Mouse (Mus musculus): ENCODE data around the gene Prss57. TPM values are rescaled to one million over a fixed set of nuclear protein-coding genes. Genes with fewer than 3 reads are reported as not detected.
A peak's percentile ranks its signal among the peaks of the same experiment; 100 is the strongest.

Prss57 gene
- polyA plus RNA-seq, 1 experiment from 2014 or later = not detected

DNA sequence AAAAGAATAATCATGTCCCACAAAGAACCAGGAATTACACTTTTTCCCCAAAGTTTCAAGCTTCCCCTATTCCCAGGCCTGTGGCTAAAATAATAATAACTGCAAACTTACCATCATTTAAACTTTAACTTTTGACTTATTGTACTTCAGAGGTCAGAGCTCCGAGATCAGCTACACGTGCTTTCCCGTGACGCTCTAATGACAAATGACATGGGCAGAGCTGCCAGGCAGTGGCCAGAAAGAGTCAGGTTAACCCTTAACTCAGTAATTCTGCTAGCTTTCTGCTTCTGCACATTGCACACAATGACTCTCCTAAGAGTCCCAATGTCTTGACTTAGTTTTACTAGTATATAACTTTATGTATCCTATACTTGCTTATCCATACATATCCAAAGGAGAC lies 21.4 kb downstream of the Prss57 start:
- no peaks in the 10 kb centered on the region; the same call in 1 of the 2 replicates for H3K9me3 ChIP-seq (ENCODE audit: control insufficient read depth, low read length)
- peaks cover 25% of the 10 kb centered on the region for H3K4me1 ChIP-seq (ENCODE audit: control insufficient read depth, insufficient read depth, low read length)
- no peak overlapping the region for H3K4me2 ChIP-seq (replicated peaks; ENCODE audit: low read depth, low read length)
- H3K27ac ChIP-seq (ENCODE audit: low read depth, low read length) = no peak overlapping the region
- no peaks in the 10 kb centered on the region for H3K27me3 ChIP-seq (ENCODE audit: control insufficient read depth, insufficient read depth, low read length)
- H3K9ac ChIP-seq (ENCODE audit: low read depth, low read length) = no peak overlapping the region
- WGBS = 17% methylated on average over 4 of the region's 4 CpGs
- H3K4me3 ChIP-seq (ENCODE audit: low read length) = no peak overlapping the region
- 0 out of 2 replicates have a peak, but pooled peaks cover 3% of the 10 kb centered on the region for H3K36me3 ChIP-seq (ENCODE audit: control insufficient read depth, insufficient read depth, low read length)
- no peak for ATAC-seq (ENCODE audit: low FRiP score, low TSS enrichment)

DNA sequence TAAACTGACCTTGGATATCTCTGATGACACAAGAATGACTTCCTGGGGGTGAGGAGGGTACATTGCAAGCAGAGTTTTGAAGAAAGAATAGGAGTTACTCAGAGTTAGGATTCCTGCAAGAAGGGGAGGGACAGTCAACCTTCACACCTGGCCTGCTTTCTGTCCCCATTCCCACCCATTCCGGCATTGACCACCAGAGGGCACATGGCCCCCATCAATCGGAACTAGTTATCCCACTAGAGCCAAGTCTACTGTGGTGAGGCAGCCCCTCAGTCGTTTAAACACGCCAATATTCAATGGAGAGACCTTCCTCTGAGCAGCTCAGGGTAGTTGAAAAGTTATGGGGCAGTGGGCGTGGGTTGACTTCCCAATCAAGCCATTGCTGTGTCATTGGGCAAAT lies 22.4 kb downstream of the Prss57 start:
- H3K4me1 ChIP-seq (ENCODE audit: control insufficient read depth, insufficient read depth, low read length) = peaks cover 25% of the 10 kb centered on the region
- under 1% methylated on average over 5 of the region's 5 CpGs for WGBS
- no peak overlapping the region for H3K9ac ChIP-seq (ENCODE audit: low read depth, low read length)
- no peaks in the 10 kb centered on the region; the same call in 1 of the 2 replicates for H3K9me3 ChIP-seq (ENCODE audit: control insufficient read depth, low read length)
- H3K27me3 ChIP-seq (ENCODE audit: control insufficient read depth, insufficient read depth, low read length) = no peaks in the 10 kb centered on the region
- 0 out of 2 replicates have a peak, but pooled peaks cover 3% of the 10 kb centered on the region for H3K36me3 ChIP-seq (ENCODE audit: control insufficient read depth, insufficient read depth, low read length)
- ATAC-seq (ENCODE audit: low FRiP score, low TSS enrichment) = no peak
- H3K4me2 ChIP-seq (replicated peaks; ENCODE audit: low read depth, low read length) = no peak overlapping the region
- H3K27ac ChIP-seq (ENCODE audit: low read depth, low read length) = no peak overlapping the region
- no peak overlapping the region for H3K4me3 ChIP-seq (ENCODE audit: low read length)

DNA sequence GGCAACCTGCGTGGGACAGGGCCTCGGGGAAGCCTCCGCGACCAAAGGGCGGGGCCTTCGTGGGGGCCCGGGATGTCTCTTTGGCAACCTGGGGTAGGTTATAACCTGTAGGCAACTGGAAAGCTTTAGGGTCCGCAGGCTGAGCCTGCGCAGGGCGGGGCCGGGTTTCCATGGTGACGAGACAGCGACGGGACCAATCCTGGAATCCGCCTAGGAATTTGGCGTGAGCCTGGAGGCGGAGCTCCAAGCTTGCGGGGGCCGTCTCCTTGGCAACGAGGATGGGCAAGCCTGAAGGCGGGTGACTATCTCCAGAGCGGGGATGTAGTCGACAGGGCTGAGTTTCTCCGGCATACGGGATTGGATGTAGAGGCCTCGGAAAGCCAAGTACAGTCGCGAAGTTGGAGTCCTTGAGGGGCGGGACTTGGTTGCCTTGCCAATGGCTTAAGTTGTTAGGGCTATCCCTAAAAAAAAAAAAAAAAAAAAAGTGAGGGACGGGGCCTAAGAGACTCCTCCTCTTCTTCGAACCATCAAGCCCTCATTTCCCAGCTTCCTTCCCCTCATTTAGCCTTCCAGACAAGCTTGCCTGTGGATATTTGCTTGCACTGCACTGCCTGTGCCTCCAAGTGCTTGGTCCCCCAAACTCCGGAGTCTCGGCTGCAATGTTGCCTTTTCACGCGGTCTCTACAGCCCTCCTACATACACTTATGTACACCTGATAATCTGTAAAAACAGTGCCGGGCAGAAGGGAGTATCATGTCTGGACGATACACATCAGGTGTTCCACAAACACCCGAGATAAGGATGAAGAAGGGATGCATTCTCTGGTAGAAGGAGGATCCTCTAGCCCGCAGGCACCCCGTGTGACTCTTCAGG lies 23.2 kb downstream of the Prss57 start:
- peaks cover 3% of the 10 kb centered on the region; the same call in 1 of the 2 replicates for H3K36me3 ChIP-seq (ENCODE audit: control insufficient read depth, insufficient read depth, low read length)
- peak overlapping the region; percentile 96 for H3K4me2 ChIP-seq (replicated peaks; ENCODE audit: low read depth, low read length)
- 10% methylated on average over 40 of the region's 40 CpGs for WGBS
- ATAC-seq (ENCODE audit: low FRiP score, low TSS enrichment) = peak; percentile 88
- H3K4me1 ChIP-seq (ENCODE audit: control insufficient read depth, insufficient read depth, low read length) = peaks cover 25% of the 10 kb centered on the region
- no peaks in the 10 kb centered on the region; the same call in 1 of the 2 replicates for H3K9me3 ChIP-seq (ENCODE audit: control insufficient read depth, low read length)
- H3K27ac ChIP-seq (ENCODE audit: low read depth, low read length) = peak overlapping the region; percentile 82; the same call in 1 of the 2 replicates
- no peaks in the 10 kb centered on the region for H3K27me3 ChIP-seq (ENCODE audit: control insufficient read depth, insufficient read depth, low read length)
- H3K4me3 ChIP-seq (ENCODE audit: low read length) = peak overlapping the region; percentile 67
- H3K9ac ChIP-seq (ENCODE audit: low read depth, low read length) = peak overlapping the region; percentile 38

DNA sequence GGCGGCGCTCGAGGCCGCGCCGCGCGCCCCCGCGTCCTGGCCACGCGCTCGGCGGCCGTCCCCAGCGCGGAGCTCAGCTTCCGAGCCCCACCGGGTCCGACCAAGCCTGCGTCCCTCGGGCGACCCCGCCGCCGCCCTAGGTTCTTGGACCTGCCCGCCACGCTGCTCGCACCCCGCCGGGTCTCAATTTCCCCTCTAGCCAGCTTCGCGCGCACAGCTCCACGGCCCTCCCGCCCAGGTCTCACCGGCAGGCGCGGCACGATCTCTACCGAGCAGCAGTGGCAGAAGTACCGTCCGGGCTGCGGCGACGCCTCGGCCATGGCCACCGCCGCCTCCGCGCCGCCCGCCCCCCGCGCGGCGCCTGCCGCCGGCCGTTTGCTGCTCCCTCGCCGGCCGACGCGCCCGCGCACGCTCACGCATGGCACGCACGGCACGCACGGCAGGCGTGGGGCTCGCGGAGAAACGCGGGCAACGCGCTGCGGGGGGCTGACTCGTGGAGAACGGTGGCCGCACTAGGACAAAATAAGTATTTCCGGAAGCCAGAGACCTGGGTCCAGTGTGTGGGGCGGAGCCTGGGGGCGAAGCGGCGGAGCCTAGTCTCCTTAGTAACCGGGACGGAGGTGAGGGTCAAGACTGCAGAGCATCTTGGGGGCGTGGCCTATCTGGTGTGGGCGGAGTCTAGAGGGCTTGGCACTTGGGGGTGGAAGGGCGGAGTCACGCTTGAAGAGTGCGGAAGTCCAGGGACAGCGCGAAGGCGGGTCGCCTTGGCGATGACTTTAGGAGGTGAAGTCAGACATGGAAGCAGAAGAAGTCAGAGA lies 24.0 kb downstream of the Prss57 start, which contains the start of gene Rnf126:
TSS of gene Rnf126 (minus strand) at position 445 of the 818 bp plus-strand sequence.
- peaks cover 11% of the 10 kb centered on the region for H3K36me3 ChIP-seq (ENCODE audit: control insufficient read depth, insufficient read depth, low read length)
- no peaks in the 10 kb centered on the region for H3K9me3 ChIP-seq (ENCODE audit: control insufficient read depth, low read length)
- H3K4me3 ChIP-seq (ENCODE audit: low read length) = peak within 1 kb of the TSS; percentile 67
- H3K27me3 ChIP-seq (ENCODE audit: control insufficient read depth, insufficient read depth, low read length) = no peaks in the 10 kb centered on the region
- H3K4me1 ChIP-seq (ENCODE audit: control insufficient read depth, insufficient read depth, low read length) = peaks cover 25% of the 10 kb centered on the region
- peak within 1 kb of the TSS; percentile 96 for H3K4me2 ChIP-seq (replicated peaks; ENCODE audit: low read depth, low read length)
- peak within 1 kb of the TSS; percentile 86 for H3K9ac ChIP-seq (ENCODE audit: low read depth, low read length)
- WGBS = 1% methylated on average over 89 of the region's 101 CpGs
- peak; percentile 91 for ATAC-seq (ENCODE audit: low FRiP score, low TSS enrichment)
- peak within 1 kb of the TSS; percentile 82 for H3K27ac ChIP-seq (ENCODE audit: low read depth, low read length)

DNA sequence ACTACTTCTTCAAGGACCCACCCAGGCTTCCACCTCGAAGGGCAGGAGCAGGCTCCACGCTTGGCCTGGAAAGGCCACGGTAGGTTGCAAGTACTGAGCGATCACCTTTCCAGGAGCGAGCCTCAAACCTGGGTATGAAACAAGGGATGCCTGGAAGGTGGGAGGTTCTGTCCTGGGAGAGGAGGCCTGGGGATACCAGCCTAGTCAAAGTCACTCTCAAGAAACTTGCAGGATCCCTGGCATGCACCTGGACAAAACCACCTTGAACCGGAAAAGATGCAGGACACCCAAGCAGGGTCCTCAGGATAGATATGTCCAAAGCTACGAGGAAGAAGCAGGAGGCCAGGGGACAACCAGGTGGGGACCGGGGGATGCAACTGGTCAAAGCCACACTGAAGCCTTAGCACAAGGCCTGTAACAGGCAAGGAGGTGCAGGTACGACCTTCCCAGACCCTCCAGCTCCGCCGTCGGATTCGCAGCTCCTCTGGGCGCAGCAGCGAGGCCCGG lies 24.7 kb downstream of the Prss57 start:
- Histone ChIP-seq H3K27me3 (ENCODE audit: control insufficient read depth, insufficient read depth, low read length) (no peaks in the 10 kb centered on the region), H3K4me2 (replicated peaks; ENCODE audit: low read depth, low read length) (peak overlapping the region; percentile 96), H3K4me3 (ENCODE audit: low read length) (peak overlapping the region; percentile 67), H3K27ac (ENCODE audit: low read depth, low read length) (peak overlapping the region; percentile 73), H3K4me1 (ENCODE audit: control insufficient read depth, insufficient read depth, low read length) (peaks cover 25% of the 10 kb centered on the region), H3K9ac (ENCODE audit: low read depth, low read length) (peak overlapping the region; percentile 86), H3K9me3 (ENCODE audit: control insufficient read depth, low read length) (no peaks in the 10 kb centered on the region), H3K36me3 (ENCODE audit: control insufficient read depth, insufficient read depth, low read length) (peaks cover 18% of the 10 kb centered on the region)
- ATAC-seq (ENCODE audit: low FRiP score, low TSS enrichment) = peak; percentile 9
- 4% methylated on average over 16 of the region's 16 CpGs for WGBS

DNA sequence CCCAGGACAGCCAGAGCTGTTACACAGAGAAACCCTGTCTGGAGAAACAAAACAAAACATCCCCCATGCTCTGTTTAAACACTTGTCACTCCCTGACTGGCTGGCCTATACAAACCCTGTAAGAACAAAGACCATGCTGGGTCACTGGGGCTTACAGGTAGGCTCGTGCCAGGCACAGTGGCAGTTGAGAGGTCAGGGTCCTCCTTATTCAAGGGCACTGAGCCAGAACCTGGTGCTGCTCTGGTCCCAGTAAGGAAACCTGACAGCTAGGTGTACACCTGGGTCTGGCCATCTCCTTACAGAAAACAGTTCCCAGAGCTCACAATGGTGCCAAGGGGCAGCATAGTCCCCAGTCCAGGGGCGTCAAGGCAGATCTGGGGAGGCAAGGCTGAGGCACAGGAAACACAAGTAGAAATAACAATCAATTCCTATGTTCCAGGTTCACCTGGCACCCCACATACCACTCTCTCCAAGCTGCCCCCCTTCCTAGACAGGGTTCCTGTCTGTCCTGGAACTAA lies 25.5 kb downstream of the Prss57 start:
- H3K36me3 ChIP-seq (ENCODE audit: control insufficient read depth, insufficient read depth, low read length) = peaks cover 26% of the 10 kb centered on the region
- peak overlapping the region; percentile 86 for H3K9ac ChIP-seq (ENCODE audit: low read depth, low read length)
- no peak for ATAC-seq (ENCODE audit: low FRiP score, low TSS enrichment)

DNA sequence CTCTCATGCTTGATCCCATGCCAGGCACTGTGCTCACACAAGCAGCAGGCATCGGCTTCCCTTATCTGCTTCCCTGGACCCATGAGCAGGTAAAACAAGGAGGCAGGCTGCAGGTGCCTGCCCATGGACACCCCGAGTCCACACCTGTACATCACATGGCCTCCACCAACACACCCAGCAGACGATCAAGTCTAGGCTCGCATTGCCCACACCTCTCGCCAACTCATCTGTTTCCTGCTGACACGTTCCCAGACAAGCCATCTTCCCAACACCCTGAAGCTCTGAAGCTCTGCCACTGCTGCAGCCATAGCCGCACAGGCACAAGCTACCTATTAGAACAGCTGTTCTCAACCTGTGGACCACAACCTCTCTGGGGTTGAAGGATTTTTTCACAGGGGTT lies 26.5 kb downstream of the Prss57 start:
- no peaks in the 10 kb centered on the region for H3K9me3 ChIP-seq (ENCODE audit: control insufficient read depth, low read length)
- H3K4me2 ChIP-seq (replicated peaks; ENCODE audit: low read depth, low read length) = no peak overlapping the region
- H3K4me3 ChIP-seq (ENCODE audit: low read length) = no peak overlapping the region
- peaks cover 25% of the 10 kb centered on the region for H3K4me1 ChIP-seq (ENCODE audit: control insufficient read depth, insufficient read depth, low read length)
- H3K9ac ChIP-seq (ENCODE audit: low read depth, low read length) = no peak overlapping the region
- whole genome bisulfite sequencing = 86% methylated on average over 7 of the region's 7 CpGs
- peaks cover 32% of the 10 kb centered on the region for H3K36me3 ChIP-seq (ENCODE audit: control insufficient read depth, insufficient read depth, low read length)
- no peaks in the 10 kb centered on the region for H3K27me3 ChIP-seq (ENCODE audit: control insufficient read depth, insufficient read depth, low read length)
- no peak for ATAC-seq (ENCODE audit: low FRiP score, low TSS enrichment)
- no peak overlapping the region for H3K27ac ChIP-seq (ENCODE audit: low read depth, low read length)

More for the DNA sequence above, 25.5 kb downstream of the Prss57 start:
- H3K4me1 ChIP-seq (ENCODE audit: control insufficient read depth, insufficient read depth, low read length) = peaks cover 25% of the 10 kb centered on the region
- H3K9me3 ChIP-seq (ENCODE audit: control insufficient read depth, low read length) = no peaks in the 10 kb centered on the region
- peak overlapping the region; percentile 67 for H3K4me3 ChIP-seq (ENCODE audit: low read length)
- no peak overlapping the region for H3K27ac ChIP-seq (ENCODE audit: low read depth, low read length)
- WGBS = 58% methylated on average over 2 of the region's 2 CpGs
- H3K27me3 ChIP-seq (ENCODE audit: control insufficient read depth, insufficient read depth, low read length) = no peaks in the 10 kb centered on the region
- peak overlapping the region; percentile 96 for H3K4me2 ChIP-seq (replicated peaks; ENCODE audit: low read depth, low read length)

DNA sequence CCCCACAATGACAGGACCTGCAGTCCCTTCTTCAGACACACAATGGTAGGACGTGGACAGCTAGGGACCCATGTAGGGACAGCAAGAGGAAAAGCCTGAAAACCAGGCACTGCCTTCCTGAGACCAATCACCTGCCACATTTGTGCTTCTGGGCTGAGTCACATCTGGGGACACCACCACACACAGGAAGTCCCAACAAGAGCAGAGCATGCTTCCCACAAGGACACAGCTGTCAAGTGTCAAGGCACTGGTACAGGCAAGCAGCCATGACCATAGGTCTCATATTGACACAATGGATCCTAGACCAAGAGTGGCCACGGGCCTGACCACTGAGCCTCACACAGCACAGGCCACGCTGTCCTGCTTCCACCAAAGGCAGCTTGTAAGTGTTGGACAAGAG lies 27.9 kb downstream of the Prss57 start:
- H3K9ac ChIP-seq (ENCODE audit: low read depth, low read length) = no peak overlapping the region
- no peak overlapping the region for H3K27ac ChIP-seq (ENCODE audit: low read depth, low read length)
- no peak overlapping the region for H3K4me3 ChIP-seq (ENCODE audit: low read length)
- H3K27me3 ChIP-seq (ENCODE audit: control insufficient read depth, insufficient read depth, low read length) = no peaks in the 10 kb centered on the region
- peaks cover 46% of the 10 kb centered on the region for H3K36me3 ChIP-seq (ENCODE audit: control insufficient read depth, insufficient read depth, low read length)
- no peak for ATAC-seq (ENCODE audit: low FRiP score, low TSS enrichment)
- no peaks in the 10 kb centered on the region for H3K9me3 ChIP-seq (ENCODE audit: control insufficient read depth, low read length)
- 88% methylated on average over 3 of the region's 3 CpGs for WGBS
- H3K4me1 ChIP-seq (ENCODE audit: control insufficient read depth, insufficient read depth, low read length) = peaks cover 17% of the 10 kb centered on the region
- H3K4me2 ChIP-seq (replicated peaks; ENCODE audit: low read depth, low read length) = no peak overlapping the region

Data from kidney, embryonic 14.5 days (tissue).